Mouse (Mus musculus): Measurements from ENCODE around the gene Gpr18. TPM values are rescaled to one million over a fixed set of nuclear protein-coding genes. Genes with fewer than 3 reads are reported as not detected.

Gpr18 gene
- 0.82 and 2.6 TPM in 2 replicates for polyA plus RNA-seq (2012; rRNA removed; ENCODE audit: low replicate concordance)

GRCm38 (mm10) chr14:121915621-121916020 is at the start of gene Gpr18:
Gene Gpr18 (minus strand): TSS chr14:121915781.

DNA sequence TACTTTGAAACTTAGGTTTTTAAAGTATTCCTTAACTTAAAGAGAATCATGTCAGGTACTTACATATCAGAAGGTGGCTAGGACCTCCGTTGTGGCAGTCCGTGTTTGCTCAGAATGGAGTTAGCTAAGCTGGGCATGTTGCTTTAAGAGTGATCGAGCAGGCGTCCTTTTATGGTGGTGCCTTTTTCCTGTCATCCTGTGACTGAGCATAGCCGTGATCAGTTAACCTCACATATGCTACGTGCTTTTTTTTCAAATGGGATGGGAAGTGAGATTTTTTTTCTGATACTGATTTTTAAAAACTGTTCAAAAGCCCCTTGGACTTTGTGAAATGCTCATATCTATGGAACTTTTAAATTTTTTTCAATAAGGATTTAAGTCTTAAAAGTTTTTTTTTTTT is 49.4 kb upstream of the Gpr18 start, which contains the start of gene Gpr183:
Gpr183 (minus strand) TSS at position 206 of the 400 bp plus-strand sequence.

DNA sequence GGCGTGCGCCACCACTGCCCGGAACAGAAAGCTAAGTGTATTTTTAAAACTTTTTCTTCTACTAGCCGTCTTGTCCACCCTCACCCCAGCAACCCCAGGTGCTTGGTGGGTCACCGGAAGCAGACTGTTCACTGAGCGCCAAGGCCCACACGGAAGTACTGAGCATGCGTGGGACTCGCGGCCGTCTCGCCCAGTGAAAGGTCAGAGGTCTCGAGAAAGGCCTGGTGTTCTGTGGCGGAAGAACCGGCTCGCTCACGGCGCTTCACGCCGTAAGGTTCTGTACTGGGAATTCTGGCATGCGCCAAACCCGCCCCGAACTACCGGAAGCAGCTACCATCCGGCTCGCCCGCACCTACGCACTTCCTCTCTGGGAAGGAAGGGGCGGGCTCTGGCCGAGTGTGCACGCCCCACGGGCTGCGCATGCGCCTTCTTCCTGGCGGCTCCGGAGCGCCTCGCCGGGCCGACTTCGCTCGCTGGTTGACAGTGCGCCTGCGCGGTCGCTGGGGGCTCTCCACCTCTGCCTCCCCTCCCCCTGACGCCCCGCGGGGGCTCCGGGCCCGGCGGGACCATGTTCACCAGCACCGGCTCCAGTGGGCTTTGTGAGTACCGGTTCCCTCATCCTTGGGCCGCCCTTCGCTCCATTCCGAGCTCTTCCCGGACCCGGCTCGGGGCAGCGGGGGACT is 37.3 kb downstream of the Gpr18 start, which contains the start of gene Ubac2:
Ubac2 (plus strand) TSS at position 445 of the 683 bp plus-strand sequence.

Other genes starting within 250 kb of the Gpr18 start
- 32.4 and 42.1 TPM in 2 replicates for gene Dock9, start 117.9 kb downstream of the Gpr18 start, polyA plus RNA-seq (2012; rRNA removed; ENCODE audit: low replicate concordance)
- gene Ubac2, start 37.2 kb downstream of the Gpr18 start, polyA plus RNA-seq (2012; rRNA removed; ENCODE audit: low replicate concordance), result 48.7 and 61.7 TPM in 2 replicates
- 2.8 and 4.2 TPM in 2 replicates for gene Gpr183, start 49.4 kb upstream of the Gpr18 start, polyA plus RNA-seq (2012; rRNA removed; ENCODE audit: low replicate concordance)
- gene Timm8a2, start 118.9 kb upstream of the Gpr18 start, polyA plus RNA-seq (2012; rRNA removed; ENCODE audit: low replicate concordance), result not detected in 2 replicates
- 77.6 and 171 TPM in 2 replicates for gene Tm9sf2, start 191.3 kb upstream of the Gpr18 start, polyA plus RNA-seq (2012; rRNA removed; ENCODE audit: low replicate concordance)

All from subcutaneous adipose tissue, adult 2 months (tissue).